ENCODE assay signal across 8 mouse cellular contexts in the genomic region with DNA sequence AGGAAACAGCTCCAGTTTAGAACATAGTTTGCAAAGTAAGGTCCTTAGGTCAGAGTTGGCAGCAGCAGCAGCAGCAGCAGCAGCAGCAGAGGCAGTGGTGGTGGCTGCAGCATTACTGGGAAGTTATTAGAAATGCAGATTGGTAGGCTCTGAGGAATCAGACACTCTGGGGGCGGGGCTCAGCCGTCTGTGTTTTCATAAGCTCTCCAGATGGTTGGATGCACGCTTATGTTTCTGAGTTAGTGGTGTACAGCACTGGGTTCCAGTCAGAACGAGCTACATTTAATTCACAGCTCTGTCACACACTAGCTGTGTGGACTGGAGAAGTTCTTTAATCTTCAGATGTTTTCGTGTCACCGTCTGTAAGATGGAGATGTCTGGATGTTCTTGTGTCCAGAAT.
A peak's percentile ranks its signal among the peaks of the same experiment; 100 is the strongest.
DNase-seq lines count a peak whose midpoint lies in the region; ATAC-seq and TF ChIP-seq lines count a peak whose summit lies in the region.
"Had no signal": no experiment of that assay in that cellular context is flagged by ENCODE, and none has a peak within 500 bp of the region (broad histone marks: within the 10 kb centered on the region; RNA-seq: fewer than 3 reads in every experiment).

No protein-coding gene starts in this region.

- H3K9me3 ChIP-seq in forebrain, postnatal 0 days (ENCODE audit: low read length) = no peaks in the 10 kb centered on the region
- no peaks in the 10 kb centered on the region for H3K9me3 ChIP-seq in neural tube, embryonic 11.5 days (ENCODE audit: control insufficient read depth, low read length)
- H3K9me3 ChIP-seq: heart, embryonic 15.5 days had no signal

- H3K4me1 ChIP-seq in forebrain, postnatal 0 days (ENCODE audit: insufficient read depth) = peaks cover 4% of the 10 kb centered on the region; the same call in 1 of the 2 replicates
- H3K4me1 ChIP-seq in neural tube, embryonic 11.5 days (ENCODE audit: control insufficient read depth, insufficient read depth, low read length) = peaks cover 4% of the 10 kb centered on the region; the same call in 1 of the 2 replicates
- H3K4me1 ChIP-seq: heart, embryonic 15.5 days had no signal

- ATAC-seq in forebrain, postnatal 0 days = peak; percentile 88
- peak; percentile 73 for ATAC-seq in neural tube, embryonic 11.5 days (ENCODE audit: insufficient read depth, low FRiP score, low TSS enrichment)
- ATAC-seq in erythroid progenitor cell, adult 5-6 weeks (replicated peaks; ENCODE audit: low FRiP score, poor library complexity, severe bottlenecking) = no peak

- no peak overlapping the region for H3K4me2 ChIP-seq in forebrain, postnatal 0 days (ENCODE audit: low read depth)
- H3K4me2 ChIP-seq in neural tube, embryonic 11.5 days (ENCODE audit: low read depth) = no peak overlapping the region
- H3K4me2 ChIP-seq: heart, embryonic 15.5 days had no signal

- no peaks in the 10 kb centered on the region for H3K27me3 ChIP-seq in forebrain, postnatal 0 days (ENCODE audit: insufficient read depth, low read length)
- H3K27me3 ChIP-seq in neural tube, embryonic 11.5 days (ENCODE audit: control insufficient read depth, insufficient read depth, low read length) = no peaks in the 10 kb centered on the region
- H3K27me3 ChIP-seq: heart, embryonic 15.5 days had no signal

- H3K9ac ChIP-seq in forebrain, postnatal 0 days = no peak overlapping the region
- H3K9ac ChIP-seq in neural tube, embryonic 11.5 days (ENCODE audit: low read length) = no peak overlapping the region
- H3K9ac ChIP-seq: heart, embryonic 15.5 days had no signal

- no peak for TF ChIP-seq CTCF in forebrain, postnatal 0 days (IDR thresholded peaks at IDR 0.05; ENCODE audit: low read depth)
- no peak for TF ChIP-seq CTCF in gastrocnemius, adult 2 months (IDR thresholded peaks at IDR 0.05)

- WGBS in forebrain, postnatal 0 days = 28% methylated on average over 6 of the region's 6 CpGs
- WGBS in neural tube, embryonic 11.5 days = 48% methylated on average over 6 of the region's 6 CpGs

- H3K4me3 ChIP-seq in forebrain, postnatal 0 days (ENCODE audit: low read depth, low read length) = no peak overlapping the region
- no peak overlapping the region for H3K4me3 ChIP-seq in neural tube, embryonic 11.5 days (ENCODE audit: low read depth, low read length)
- no peak overlapping the region for H3K4me3 ChIP-seq in gastrocnemius, adult 2 months
- H3K4me3 ChIP-seq: heart, embryonic 15.5 days had no signal

- H3K36me3 ChIP-seq in forebrain, postnatal 0 days (ENCODE audit: insufficient read depth) = no peaks in the 10 kb centered on the region
- no peaks in the 10 kb centered on the region for H3K36me3 ChIP-seq in neural tube, embryonic 11.5 days (ENCODE audit: control insufficient read depth, insufficient read depth, low read length)
- H3K36me3 ChIP-seq: heart, embryonic 15.5 days had no signal

- H3K27ac ChIP-seq in forebrain, postnatal 0 days (ENCODE audit: low read depth, low read length) = no peak overlapping the region
- H3K27ac ChIP-seq in neural tube, embryonic 11.5 days (ENCODE audit: low read depth, low read length) = no peak overlapping the region
- H3K27ac ChIP-seq in gastrocnemius, adult 2 months = no peak overlapping the region
- H3K27ac ChIP-seq: heart, embryonic 15.5 days had no signal

- DNase-seq in embryo, embryonic 11 days = peak; percentile 68
- peak; percentile 51 for DNase-seq in forebrain, postnatal 0 days
- DNase-seq in layer of hippocampus, postnatal 25 days (ENCODE audit: extremely low spot score in 1 of 2, low spot score in 1 of 2) = peak; percentile 18 to 49
- DNase-seq in neural tube, embryonic 11.5 days (ENCODE audit: low spot score) = peak; percentile 53
- no peak for DNase-seq in spleen, adult 12 weeks (ENCODE audit: low spot score)
- no peak for DNase-seq in gastrocnemius, adult 2 months

- intact Hi-C loops in gastrocnemius, adult 2 months (cut with DNase I) = no loop called here

Comparison
In these comparisons a context has a peak if more than half of its experiments do, and no peak if none do; other contexts are left out.
1. DNase-seq: peak in embryo, embryonic 11 days (single experiment), forebrain, postnatal 0 days (single experiment), layer of hippocampus, postnatal 25 days (2 of 2) and neural tube, embryonic 11.5 days (single experiment); none in spleen, adult 12 weeks (single experiment) and gastrocnemius, adult 2 months (single experiment).